Mouse (Mus musculus): Measurements from ENCODE around the gene Rnls. TPM values are rescaled to one million over a fixed set of nuclear protein-coding genes. Genes with fewer than 3 reads are reported as not detected.

The Rnls gene
- polyA plus RNA-seq, 1 experiment from 2014 or later: 10.9 TPM

DNA sequence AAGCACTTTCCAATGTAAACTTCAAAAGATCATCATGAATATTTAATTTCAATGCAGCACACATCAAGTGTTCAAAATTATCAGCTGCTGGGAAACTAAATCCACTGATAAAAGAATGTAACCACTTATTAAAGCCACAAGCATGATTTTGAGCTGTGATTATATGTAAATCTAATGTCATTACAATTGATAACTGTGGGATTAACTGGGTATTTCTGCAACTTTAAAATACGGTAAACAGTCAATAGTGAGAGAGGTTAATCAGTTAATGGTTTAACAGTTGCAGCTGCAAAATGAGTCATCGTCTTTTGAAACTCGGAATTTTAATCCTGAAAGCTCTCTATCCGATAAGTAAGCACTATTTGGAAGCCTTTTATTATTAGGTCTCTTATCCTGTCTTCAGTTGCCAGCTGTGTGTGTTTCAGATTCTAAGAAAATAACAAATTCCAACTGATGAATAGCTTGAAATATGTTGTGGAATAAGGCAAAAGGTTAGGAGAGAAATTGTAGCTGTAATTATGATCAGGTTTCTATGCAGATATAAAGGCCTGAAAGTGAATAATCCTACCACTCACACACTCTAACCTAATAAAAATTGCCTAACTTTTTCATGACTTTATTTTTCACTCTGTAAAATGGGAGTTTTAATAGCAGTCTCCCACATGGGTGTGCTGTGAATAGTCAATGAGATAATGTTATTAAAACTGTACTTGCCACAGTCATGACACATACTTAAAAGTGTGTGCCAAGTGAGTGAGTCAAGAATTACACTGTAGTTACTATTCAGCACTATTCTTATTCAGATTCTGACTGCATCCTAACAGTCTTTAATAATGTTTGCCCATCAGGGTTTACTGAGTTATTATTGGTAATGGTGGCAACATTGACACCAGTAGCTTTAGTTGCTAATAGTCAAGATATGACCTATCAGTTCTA is 65.1 kb downstream of the Rnls start:
- no peaks in the 10 kb centered on the region for H3K4me1 ChIP-seq (replicated peaks; ENCODE audit: control insufficient read depth, insufficient read depth, low read length)
- H3K9ac ChIP-seq: no peak overlapping the region
- H3K9me3 ChIP-seq (ENCODE audit: control insufficient read depth, low read length): no peaks in the 10 kb centered on the region
- no peaks in the 10 kb centered on the region for H3K36me3 ChIP-seq (replicated peaks; ENCODE audit: control insufficient read depth, insufficient read depth)
- no peaks in the 10 kb centered on the region for H3K27me3 ChIP-seq (ENCODE audit: control insufficient read depth, insufficient read depth, low read length)
- no peak overlapping the region for H3K4me2 ChIP-seq (replicated peaks)
- H3K27ac ChIP-seq: no peak overlapping the region
- no peak overlapping the region for H3K4me3 ChIP-seq (replicated peaks; ENCODE audit: low read length)
- ATAC-seq (ENCODE audit: low FRiP score) (no peak), DNase-seq (ENCODE audit: low spot score) (no peak)
- 81% methylated on average over 4 of the region's 4 CpGs for WGBS

- H3K36me3 ChIP-seq (replicated peaks; ENCODE audit: control insufficient read depth, insufficient read depth): no peaks in the 10 kb centered on the region
- WGBS: 61% methylated on average over 1 of the region's 1 CpGs
- H3K4me1 ChIP-seq (replicated peaks; ENCODE audit: control insufficient read depth, insufficient read depth, low read length): no peaks in the 10 kb centered on the region
- DNase-seq (ENCODE audit: low spot score) (no peak), ATAC-seq (ENCODE audit: low FRiP score) (no peak)
- no peaks in the 10 kb centered on the region for H3K9me3 ChIP-seq (ENCODE audit: control insufficient read depth, low read length)
- H3K4me3 ChIP-seq (replicated peaks; ENCODE audit: low read length): no peak overlapping the region
- H3K4me2 ChIP-seq (replicated peaks): no peak overlapping the region
- no peak overlapping the region for H3K9ac ChIP-seq
- H3K27ac ChIP-seq: no peak overlapping the region
- H3K27me3 ChIP-seq (ENCODE audit: control insufficient read depth, insufficient read depth, low read length): no peaks in the 10 kb centered on the region
Observed at GRCm38 (mm10) chr19:33318785-33319184, 73.3 kb downstream of the Rnls start.

- 70% methylated on average over 4 of the region's 4 CpGs for WGBS
- ATAC-seq (ENCODE audit: low FRiP score): no peak
- Histone ChIP-seq H3K27ac (no peak overlapping the region), H3K4me1 (replicated peaks; ENCODE audit: control insufficient read depth, insufficient read depth, low read length) (no peaks in the 10 kb centered on the region), H3K9ac (no peak overlapping the region), H3K4me2 (replicated peaks) (no peak overlapping the region), H3K9me3 (ENCODE audit: control insufficient read depth, low read length) (no peaks in the 10 kb centered on the region), H3K27me3 (ENCODE audit: control insufficient read depth, insufficient read depth, low read length) (no peaks in the 10 kb centered on the region), H3K36me3 (replicated peaks; ENCODE audit: control insufficient read depth, insufficient read depth) (no peaks in the 10 kb centered on the region), H3K4me3 (replicated peaks; ENCODE audit: low read length) (no peak overlapping the region)
- DNase-seq (ENCODE audit: low spot score): no peak
Observed at GRCm38 (mm10) chr19:33317130-33317529, 75.0 kb downstream of the Rnls start.

- Histone ChIP-seq H3K4me1 (replicated peaks; ENCODE audit: control insufficient read depth, insufficient read depth, low read length) (0 out of 2 replicates have a peak, but pooled peaks cover 4% of the 10 kb centered on the region), H3K36me3 (replicated peaks; ENCODE audit: control insufficient read depth, insufficient read depth) (no peaks in the 10 kb centered on the region), H3K4me3 (replicated peaks; ENCODE audit: low read length) (no peak overlapping the region), H3K27ac (0 out of 2 replicates have a peak overlapping the region, but pooled peaks have one; percentile 0), H3K9ac (no peak overlapping the region), H3K4me2 (replicated peaks) (no peak overlapping the region), H3K9me3 (ENCODE audit: control insufficient read depth, low read length) (no peaks in the 10 kb centered on the region), H3K27me3 (ENCODE audit: control insufficient read depth, insufficient read depth, low read length) (no peaks in the 10 kb centered on the region)
- ATAC-seq (ENCODE audit: low FRiP score) (no peak), DNase-seq (ENCODE audit: low spot score) (no peak)
- WGBS: 62% methylated on average over 3 of the region's 3 CpGs
Observed at GRCm38 (mm10) chr19:33299726-33300292, 92.3 kb downstream of the Rnls start.

- Histone ChIP-seq H3K27ac (no peak overlapping the region), H3K9me3 (ENCODE audit: control insufficient read depth, low read length) (no peaks in the 10 kb centered on the region), H3K27me3 (ENCODE audit: control insufficient read depth, insufficient read depth, low read length) (no peaks in the 10 kb centered on the region), H3K36me3 (replicated peaks; ENCODE audit: control insufficient read depth, insufficient read depth) (no peaks in the 10 kb centered on the region), H3K4me3 (replicated peaks; ENCODE audit: low read length) (no peak overlapping the region), H3K4me2 (replicated peaks) (no peak overlapping the region), H3K9ac (no peak overlapping the region), H3K4me1 (replicated peaks; ENCODE audit: control insufficient read depth, insufficient read depth, low read length) (0 out of 2 replicates have a peak, but pooled peaks cover 4% of the 10 kb centered on the region)
- ATAC-seq (ENCODE audit: low FRiP score) (no peak), DNase-seq (ENCODE audit: low spot score) (no peak)
- 53% methylated on average over 2 of the region's 2 CpGs for WGBS
Observed at GRCm38 (mm10) chr19:33296338-33296737, 95.8 kb downstream of the Rnls start.

DNA sequence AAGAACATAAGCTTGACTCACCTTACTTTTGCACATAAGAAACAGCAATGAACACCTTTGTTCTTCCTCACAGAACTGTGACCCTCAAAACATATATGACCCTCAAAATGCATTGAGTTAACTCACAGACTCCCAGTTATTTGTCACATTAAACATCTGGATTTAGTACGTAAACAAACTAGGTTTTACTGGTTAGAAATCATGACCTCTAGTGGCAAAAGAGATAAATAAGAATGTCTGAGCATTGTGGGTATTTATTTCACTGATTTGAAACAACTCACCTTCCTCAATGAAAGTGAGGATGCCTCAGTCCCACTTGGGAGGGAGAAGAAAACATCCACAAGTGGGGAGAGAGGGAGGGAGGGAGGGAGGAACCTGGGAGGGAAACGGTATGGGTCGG is 109.1 kb downstream of the Rnls start:
- WGBS: 66% methylated on average over 3 of the region's 3 CpGs
- Histone ChIP-seq H3K9me3 (ENCODE audit: control insufficient read depth, low read length) (no peaks in the 10 kb centered on the region), H3K4me3 (replicated peaks; ENCODE audit: low read length) (no peak overlapping the region), H3K9ac (no peak overlapping the region), H3K27ac (no peak overlapping the region), H3K4me2 (replicated peaks) (no peak overlapping the region), H3K36me3 (replicated peaks; ENCODE audit: control insufficient read depth, insufficient read depth) (no peaks in the 10 kb centered on the region), H3K4me1 (replicated peaks; ENCODE audit: control insufficient read depth, insufficient read depth, low read length) (no peaks in the 10 kb centered on the region), H3K27me3 (ENCODE audit: control insufficient read depth, insufficient read depth, low read length) (no peaks in the 10 kb centered on the region)
- ATAC-seq (ENCODE audit: low FRiP score): no peak
- DNase-seq (ENCODE audit: low spot score): no peak

DNA sequence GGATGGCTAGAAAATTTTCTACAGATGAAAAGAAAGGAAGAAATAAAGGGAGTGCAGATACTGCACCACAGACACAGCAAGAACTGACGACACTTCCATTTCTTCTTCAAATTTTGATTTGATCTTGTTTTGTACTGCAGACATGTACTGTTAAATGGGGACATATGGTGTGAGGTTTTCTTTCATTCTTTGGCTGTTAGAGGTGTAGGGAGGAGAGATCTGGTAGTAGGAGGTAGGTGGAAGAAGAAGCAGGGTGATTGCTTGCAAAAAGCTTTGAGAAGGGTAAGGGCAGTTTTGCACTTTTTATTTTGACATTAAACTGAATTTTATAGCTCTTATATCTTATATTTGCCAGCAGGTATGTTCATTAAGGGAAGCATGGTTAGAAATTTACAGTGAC is 115.7 kb downstream of the Rnls start:
- Histone ChIP-seq H3K4me2 (replicated peaks) (no peak overlapping the region), H3K27me3 (ENCODE audit: control insufficient read depth, insufficient read depth, low read length) (no peaks in the 10 kb centered on the region), H3K9me3 (ENCODE audit: control insufficient read depth, low read length) (no peaks in the 10 kb centered on the region), H3K4me1 (replicated peaks; ENCODE audit: control insufficient read depth, insufficient read depth, low read length) (no peaks in the 10 kb centered on the region), H3K4me3 (replicated peaks; ENCODE audit: low read length) (no peak overlapping the region), H3K27ac (no peak overlapping the region), H3K9ac (no peak overlapping the region), H3K36me3 (replicated peaks; ENCODE audit: control insufficient read depth, insufficient read depth) (no peaks in the 10 kb centered on the region)
- ATAC-seq (ENCODE audit: low FRiP score) (no peak), DNase-seq (ENCODE audit: low spot score) (no peak)
- WGBS: 87% methylated on average over 1 of the region's 1 CpGs

GRCm38 (mm10) chr19:33273676-33274075 is 118.4 kb downstream of the Rnls start:
- Histone ChIP-seq H3K4me3 (replicated peaks; ENCODE audit: low read length) (no peak overlapping the region), H3K27me3 (ENCODE audit: control insufficient read depth, insufficient read depth, low read length) (no peaks in the 10 kb centered on the region), H3K9me3 (ENCODE audit: control insufficient read depth, low read length) (no peaks in the 10 kb centered on the region), H3K4me1 (replicated peaks; ENCODE audit: control insufficient read depth, insufficient read depth, low read length) (no peaks in the 10 kb centered on the region), H3K4me2 (replicated peaks) (no peak overlapping the region), H3K9ac (no peak overlapping the region), H3K27ac (no peak overlapping the region), H3K36me3 (replicated peaks; ENCODE audit: control insufficient read depth, insufficient read depth) (no peaks in the 10 kb centered on the region)
- no peak for ATAC-seq (ENCODE audit: low FRiP score)
- WGBS: 92% methylated on average over 1 of the region's 1 CpGs
- DNase-seq (ENCODE audit: low spot score): no peak

DNA sequence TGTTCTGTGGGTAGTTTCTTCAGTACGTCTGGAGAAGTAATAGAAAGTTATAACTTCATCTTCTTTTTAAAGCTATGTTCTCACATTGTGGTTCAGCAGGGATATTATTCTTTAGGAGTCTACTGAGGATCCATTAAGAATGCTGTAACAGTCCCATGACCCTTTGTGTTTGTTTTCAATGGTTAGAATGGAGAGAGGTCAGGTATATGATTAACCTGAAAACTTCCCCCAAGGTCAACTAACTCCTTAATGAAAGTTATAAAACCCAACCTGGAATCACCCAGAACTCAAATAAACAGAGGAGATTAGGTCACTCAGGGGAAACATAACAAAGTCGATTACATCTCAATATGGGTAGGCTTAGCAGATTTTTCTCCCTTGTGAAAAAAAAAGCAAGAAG is 120.5 kb downstream of the Rnls start:
- H3K4me2 ChIP-seq (replicated peaks): no peak overlapping the region
- no peaks in the 10 kb centered on the region for H3K4me1 ChIP-seq (replicated peaks; ENCODE audit: control insufficient read depth, insufficient read depth, low read length)
- H3K9me3 ChIP-seq (ENCODE audit: control insufficient read depth, low read length): no peaks in the 10 kb centered on the region
- H3K36me3 ChIP-seq (replicated peaks; ENCODE audit: control insufficient read depth, insufficient read depth): no peaks in the 10 kb centered on the region
- H3K9ac ChIP-seq: no peak overlapping the region
- H3K27me3 ChIP-seq (ENCODE audit: control insufficient read depth, insufficient read depth, low read length): no peaks in the 10 kb centered on the region
- DNase-seq (ENCODE audit: low spot score) (no peak), ATAC-seq (ENCODE audit: low FRiP score) (no peak)
- H3K27ac ChIP-seq: no peak overlapping the region
- H3K4me3 ChIP-seq (replicated peaks; ENCODE audit: low read length): no peak overlapping the region
- WGBS: 65% methylated on average over 2 of the region's 2 CpGs

Measured in hindbrain, embryonic 14.5 days (tissue).